Mouse (Mus musculus): Measurements from ENCODE around the gene Bcl7b. TPM values are rescaled to one million over a fixed set of nuclear protein-coding genes. Genes with fewer than 3 reads are reported as not detected.

Gene Bcl7b
- 121 TPM for polyA plus RNA-seq (2017; shearing (Covaris generic))

GRCm38 (mm10) chr5:135168063-135169062, at the start of gene Bcl7b:
Bcl7b (plus strand) TSS chr5:135168283.

GRCm38 (mm10) chr5:135149053-135149819, 18.8 kb upstream of the Bcl7b start, which contains the start of gene Tbl2:
Tbl2 (plus strand) TSS chr5:135149657.

GRCm38 (mm10) chr5:135186621-135187348, 18.7 kb downstream of the Bcl7b start, which contains the start of gene Baz1b:
Baz1b (plus strand) TSS chr5:135187264.

Other genes starting within 250 kb of the Bcl7b start
- gene Mettl27, start 235.9 kb upstream of the Bcl7b start, polyA plus RNA-seq (2017; shearing (Covaris generic)), result 4.1 TPM
- not detected for gene Cldn4, start 221.3 kb upstream of the Bcl7b start, polyA plus RNA-seq (2017; shearing (Covaris generic))
- not detected for gene Cldn3, start 182.1 kb upstream of the Bcl7b start, polyA plus RNA-seq (2017; shearing (Covaris generic))
- gene Abhd11, start 159.1 kb upstream of the Bcl7b start, polyA plus RNA-seq (2017; shearing (Covaris generic)), result 64.6 TPM
- 4.2 TPM for gene Stx1a, start 144.8 kb upstream of the Bcl7b start, polyA plus RNA-seq (2017; shearing (Covaris generic))
- 9.6 TPM for gene Dnajc30, start 104.1 kb upstream of the Bcl7b start, polyA plus RNA-seq (2017; shearing (Covaris generic))
- gene Bud23, start 103.3 kb upstream of the Bcl7b start, polyA plus RNA-seq (2017; shearing (Covaris generic)), result 86.6 TPM
- not detected for gene Vps37d, start 90.0 kb upstream of the Bcl7b start, polyA plus RNA-seq (2017; shearing (Covaris generic))
- not detected for gene Mlxipl, start 78.4 kb upstream of the Bcl7b start, polyA plus RNA-seq (2017; shearing (Covaris generic))
- 19.3 TPM for gene Tbl2, start 18.6 kb upstream of the Bcl7b start, polyA plus RNA-seq (2017; shearing (Covaris generic))
- gene Baz1b, start 19.0 kb downstream of the Bcl7b start, polyA plus RNA-seq (2017; shearing (Covaris generic)), result 44.1 TPM
- not detected for gene Fzd9, start 82.9 kb downstream of the Bcl7b start, polyA plus RNA-seq (2017; shearing (Covaris generic))
- gene Fkbp6, start 181.8 kb downstream of the Bcl7b start, polyA plus RNA-seq (2017; shearing (Covaris generic)), result not detected
- not detected for gene Trim50, start 185.0 kb downstream of the Bcl7b start, polyA plus RNA-seq (2017; shearing (Covaris generic))
- 28.4 TPM for gene Nsun5, start 201.7 kb downstream of the Bcl7b start, polyA plus RNA-seq (2017; shearing (Covaris generic))
- gene Pom121, start 226.3 kb downstream of the Bcl7b start, polyA plus RNA-seq (2017; shearing (Covaris generic)), result 41.4 TPM

Measured in effector memory CD4-positive, alpha-beta T cell, adult 5 months (primary cell).